Mouse (Mus musculus) CH12.LX (cell line): Measurements from ENCODE around the gene Gm29666. TPM values are rescaled to one million over a fixed set of nuclear protein-coding genes. Genes with fewer than 3 reads are reported as not detected.

ENCODE experiments used
- DNase-seq: peaks from one replicate; pipeline ENCODE4 v3.0.0-alpha.2; 2013; ENCODE audit errors: extremely low read depth
- H3K27ac ChIP-seq: 2 replicates; pipeline ENCODE4 v1.5.1; 2012; ENCODE audit warnings: low read depth, mild to moderate bottlenecking, control low read depth, moderate library complexity; ENCODE audit not compliant: insufficient read depth
- H3K27me3 ChIP-seq: replicated peaks from 2 replicates; pipeline ENCODE3; 2012; ENCODE audit warnings: inconsistent platforms
- H3K36me3 ChIP-seq, 2 experiments: replicated peaks in 1 of 2; 2 replicates each; pipeline versions ENCODE3 to v1.6.1; 2012; ENCODE audit warnings: inconsistent platforms in 1 of 2, low read length in 1 of 2, mild to moderate bottlenecking in 1 of 2, mixed read lengths in 1 of 2, moderate library complexity in 1 of 2; ENCODE audit not compliant: control insufficient read depth in 1 of 2, insufficient read depth in 1 of 2
- H3K4me1 ChIP-seq, 2 experiments: 2 replicates each; pipeline ENCODE4 v1.6.1; 2012; ENCODE audit warnings: inconsistent platforms in 1 of 2, moderate library complexity in 1 of 2; ENCODE audit not compliant: insufficient read depth in 2 of 2, control insufficient read depth in 1 of 2
- H3K4me2 ChIP-seq: 2 replicates; pipeline ENCODE4 v1.6.1; 2012; ENCODE audit warnings: low read depth, mild to moderate bottlenecking, control low read depth; ENCODE audit not compliant: poor library complexity, insufficient read depth, severe bottlenecking
- H3K4me3 ChIP-seq, 3 experiments: fragments of 150-350 bp in 1 of 3; sonication (generic) in 1 of 3; replicated peaks in 1 of 3; 2 replicates each; pipeline versions ENCODE3 to v1.5.1; 2011 to 2012; ENCODE audit warnings: low read depth in 2 of 3, low read length in 2 of 3, mild to moderate bottlenecking in 2 of 3, moderate library complexity in 2 of 3, control low read depth in 1 of 3, improper control_type of control experiment in 1 of 3, inconsistent platforms in 1 of 3, mixed read lengths in 1 of 3; ENCODE audit not compliant: poor library complexity in 1 of 3
- H3K79me2 ChIP-seq: replicated peaks from 2 replicates; pipeline ENCODE4 v1.6.1; 2012; ENCODE audit warnings: mild to moderate bottlenecking, moderate library complexity; ENCODE audit not compliant: control insufficient read depth, poor library complexity, insufficient read depth, severe bottlenecking; ENCODE audit errors: extremely low read depth
- H3K9ac ChIP-seq: 2 replicates; pipeline ENCODE4 v1.6.1; 2012; ENCODE audit warnings: low read depth, mild to moderate bottlenecking, control low read depth, moderate library complexity; ENCODE audit not compliant: insufficient read depth
- H3K9me3 ChIP-seq: replicated peaks from 2 replicates; pipeline ENCODE3; 2012; ENCODE audit warnings: low read length, inconsistent platforms, mixed read lengths
- CHD1 ChIP-seq: IDR thresholded peaks from 2 replicates; pipeline ENCODE4 v1.6.1; 2012; ENCODE audit warnings: low read depth, low read length, improper control_type of control experiment, inconsistent platforms
- CTCF ChIP-seq, 2 experiments: IDR thresholded peaks in 1 of 2; conservative IDR thresholded peaks in 1 of 2; 2 replicates each; pipeline ENCODE4 v1.5.1; 2011 to 2012; ENCODE audit warnings: low read depth in 2 of 2, low read length in 2 of 2, improper control_type of control experiment in 1 of 2, inconsistent platforms in 1 of 2, mild to moderate bottlenecking in 1 of 2, moderate library complexity in 1 of 2
- ELF1 ChIP-seq: IDR thresholded peaks from 2 replicates; pipeline ENCODE4 v1.6.1; 2014; ENCODE audit warnings: low read depth, mild to moderate bottlenecking, inconsistent platforms, low read length, improper control_type of control experiment
- JUN ChIP-seq: IDR thresholded peaks from 2 replicates; pipeline ENCODE4 v1.6.1; 2011; ENCODE audit warnings: low read depth, mild to moderate bottlenecking, low read length, improper control_type of control experiment, moderate library complexity; ENCODE audit not compliant: insufficient read depth
- MAX ChIP-seq: IDR thresholded peaks from 2 replicates; pipeline ENCODE4 v1.6.1; 2011; ENCODE audit warnings: low read length, improper control_type of control experiment
- MAZ ChIP-seq: IDR thresholded peaks from 2 replicates; pipeline ENCODE4 v1.6.1; 2012; ENCODE audit warnings: low read depth, mild to moderate bottlenecking, inconsistent platforms, low read length, improper control_type of control experiment, moderate library complexity
- MEF2A ChIP-seq: IDR thresholded peaks from 2 replicates; pipeline ENCODE4 v1.6.1; 2014; ENCODE audit warnings: low read depth, mild to moderate bottlenecking, inconsistent platforms, low read length, improper control_type of control experiment, borderline replicate concordance
- NRF1 ChIP-seq: IDR thresholded peaks from 2 replicates; pipeline ENCODE4 v1.6.1; 2014; ENCODE audit warnings: low read depth, mild to moderate bottlenecking, inconsistent platforms, low read length, improper control_type of control experiment, moderate library complexity
- POLR2AphosphoS2 ChIP-seq: IDR thresholded peaks from 2 replicates; pipeline ENCODE4 v1.6.1; 2011; ENCODE audit warnings: low read depth, low read length, improper control_type of control experiment
- TBP ChIP-seq: conservative IDR thresholded peaks from 2 replicates; pipeline ENCODE4 v1.6.1; 2011; ENCODE audit warnings: low read depth, low read length, improper control_type of control experiment
- TCF12 ChIP-seq: IDR thresholded peaks from 2 replicates; pipeline ENCODE4 v1.6.1; 2014; ENCODE audit warnings: low read depth, mild to moderate bottlenecking, inconsistent platforms, low read length, improper control_type of control experiment
- ZKSCAN1 ChIP-seq: IDR thresholded peaks from 2 replicates; pipeline ENCODE4 v1.6.1; 2012; ENCODE audit warnings: low read depth, inconsistent platforms, low read length, improper control_type of control experiment, borderline replicate concordance
- dilution Hi-C: fragments of 300-500 bp; cut with MboI; formaldehyde crosslinking; loops from 2 replicates; pipeline ENCODE4 v1.14.3; 2020; ENCODE audit warnings: low sequenced_read_pairs; ENCODE audit not compliant: extremely low pct_unique_long_range_greater_than_20kb, extremely low pct_ligation_motif_present
- in situ Hi-C: fragments of 300-500 bp; cut with MboI; formaldehyde crosslinking; loops from 3 replicates; pipeline ENCODE4 v1.14.3; 2019; ENCODE audit warnings: low sequenced_read_pairs, low pct_ligation_motif_present, low pct_unique_long_range_greater_than_20kb, mixed read lengths
- polyA plus RNA-seq: library from polyadenylated mRNA; unstranded; fragments of >175 nt; gene quantifications from 2 replicates; pipeline ENCODE4 v1.2.1, GENCODE M21; 2012; ENCODE audit warnings: low read depth; ENCODE audit not compliant: insufficient read length
- total RNA-seq, 2 experiments: library from RNA; depleted of rRNA; stranded (reverse); fragments of 300-350 nt in 1 of 2; fragments of >200 nt in 1 of 2; gene quantifications; 2 replicates each; pipeline ENCODE4 v1.2.3; 2012 to 2014

Gm29666 gene
- total and polyA plus RNA-seq, 3 experiments, result 0.54 to 0.68 (median 0.64) TPM

GRCm38 (mm10) chr15:84861911-84862310 is 57.9 kb downstream of the Gm29666 start:
- in situ Hi-C loops, result no loop called here
- TF ChIP-seq CHD1 (no peak), MAX (no peak), ZKSCAN1 (no peak), POLR2AphosphoS2 (no peak), NRF1 (no peak), JUN (no peak), ELF1 (no peak), MEF2A (no peak), TBP (no peak), MAZ (no peak), CTCF (conservative IDR thresholded peaks at IDR 0.05 in 1 of 2, IDR thresholded peaks at IDR 0.05 in 1 of 2; ENCODE audit: low read depth in 2 of 2, low read length in 2 of 2) (no peak), TCF12 (no peak)
- no peak overlapping the region for H3K9ac ChIP-seq
- dilution Hi-C loops, result no loop called here
- no peak overlapping the region for H3K4me2 ChIP-seq
- no peak overlapping the region for H3K27ac ChIP-seq
- peaks cover 0 to 9% of the 10 kb centered on the region in 2 experiments; a peak in 2 of 4 replicates for H3K4me1 ChIP-seq
- no peak overlapping the region for H3K4me3 ChIP-seq
- H3K36me3 ChIP-seq, result no peaks in the 10 kb centered on the region
- H3K27me3 ChIP-seq, result peaks cover 26% of the 10 kb centered on the region
- no peaks in the 10 kb centered on the region for H3K79me2 ChIP-seq
- peaks cover 6% of the 10 kb centered on the region for H3K9me3 ChIP-seq
- DNase-seq, result no peak

Other genes with a start within 250 kb of the Gm29666 start
- 0.08 TPM in 1 of 2 replicates, not detected in the other for gene Arhgap8, start 200.0 kb downstream of the Gm29666 start, total RNA-seq (2012; rRNA removed)
- gene Arhgap8, start 200.0 kb downstream of the Gm29666 start, total RNA-seq (2014; rRNA removed), result not detected in 2 replicates
- not detected in 2 replicates for gene Arhgap8, start 200.0 kb downstream of the Gm29666 start, polyA plus RNA-seq
- 2.2 TPM in 2 replicates for gene Phf21b, start 64.0 kb downstream of the Gm29666 start, total RNA-seq (2012; rRNA removed)
- gene Phf21b, start 64.0 kb downstream of the Gm29666 start, total RNA-seq (2014; rRNA removed), result 1.3 and 3.0 TPM in 2 replicates
- 5.3 TPM in 2 replicates for gene Phf21b, start 64.0 kb downstream of the Gm29666 start, polyA plus RNA-seq
- gene Nup50, start 3.4 kb upstream of the Gm29666 start, total RNA-seq (2012; rRNA removed), result 39.2 and 45.3 TPM in 2 replicates
- gene Nup50, start 3.4 kb upstream of the Gm29666 start, total RNA-seq (2014; rRNA removed), result 43.4 and 46.6 TPM in 2 replicates
- 85.6 and 91.4 TPM in 2 replicates for gene Nup50, start 3.4 kb upstream of the Gm29666 start, polyA plus RNA-seq
- 10.9 and 12.9 TPM in 2 replicates for gene 5031439G07Rik, start 68.5 kb upstream of the Gm29666 start, total RNA-seq (2012; rRNA removed)
- gene 5031439G07Rik, start 68.5 kb upstream of the Gm29666 start, total RNA-seq (2014; rRNA removed), result 8.6 and 9.4 TPM in 2 replicates
- gene 5031439G07Rik, start 68.5 kb upstream of the Gm29666 start, polyA plus RNA-seq, result 22.7 and 26.0 TPM in 2 replicates
- not detected in 2 replicates for gene Upk3a, start 97.1 kb upstream of the Gm29666 start, total RNA-seq (2012; rRNA removed)
- gene Upk3a, start 97.1 kb upstream of the Gm29666 start, total RNA-seq (2014; rRNA removed), result not detected in 2 replicates
- gene Upk3a, start 97.1 kb upstream of the Gm29666 start, polyA plus RNA-seq, result not detected in 2 replicates
- 13.1 and 14.1 TPM in 2 replicates for gene Fam118a, start 108.9 kb upstream of the Gm29666 start, total RNA-seq (2012; rRNA removed)
- gene Fam118a, start 108.9 kb upstream of the Gm29666 start, total RNA-seq (2014; rRNA removed), result 18.2 and 18.4 TPM in 2 replicates
- 15.0 and 15.5 TPM in 2 replicates for gene Fam118a, start 108.9 kb upstream of the Gm29666 start, polyA plus RNA-seq
- gene Smc1b, start 211.9 kb upstream of the Gm29666 start, total RNA-seq (2012; rRNA removed), result not detected in 2 replicates
- not detected in 2 replicates for gene Smc1b, start 211.9 kb upstream of the Gm29666 start, total RNA-seq (2014; rRNA removed)
- gene Smc1b, start 211.9 kb upstream of the Gm29666 start, polyA plus RNA-seq, result not detected in 2 replicates
- not detected in 2 replicates for gene Ribc2, start 212.0 kb upstream of the Gm29666 start, total RNA-seq (2012; rRNA removed)
- not detected in 2 replicates for gene Ribc2, start 212.0 kb upstream of the Gm29666 start, total RNA-seq (2014; rRNA removed)
- gene Ribc2, start 212.0 kb upstream of the Gm29666 start, polyA plus RNA-seq, result not detected in 2 replicates